Mouse (Mus musculus) common myeloid progenitor, adult 5-6 weeks (primary cell): Measurements from ENCODE around the gene Islr2. TPM values are rescaled to one million over a fixed set of nuclear protein-coding genes. Genes with fewer than 3 reads are reported as not detected.

Experiments
- ATAC-seq: replicated peaks from 2 replicates; pipeline ENCODE4 v1.8.0; 2016; ENCODE audit warnings: low read depth, mild to moderate bottlenecking, moderate TSS enrichment, inconsistent platforms; ENCODE audit not compliant: poor library complexity, severe bottlenecking
- total RNA-seq: library from RNA; stranded (forward); fragments of 200-1000, 187-1606 nt; gene quantifications from 2 replicates; pipeline ENCODE4 v1.2.3, GENCODE M21; 2017

The Islr2 gene
- total RNA-seq, 1 experiment from 2014 or later = not detected

DNA sequence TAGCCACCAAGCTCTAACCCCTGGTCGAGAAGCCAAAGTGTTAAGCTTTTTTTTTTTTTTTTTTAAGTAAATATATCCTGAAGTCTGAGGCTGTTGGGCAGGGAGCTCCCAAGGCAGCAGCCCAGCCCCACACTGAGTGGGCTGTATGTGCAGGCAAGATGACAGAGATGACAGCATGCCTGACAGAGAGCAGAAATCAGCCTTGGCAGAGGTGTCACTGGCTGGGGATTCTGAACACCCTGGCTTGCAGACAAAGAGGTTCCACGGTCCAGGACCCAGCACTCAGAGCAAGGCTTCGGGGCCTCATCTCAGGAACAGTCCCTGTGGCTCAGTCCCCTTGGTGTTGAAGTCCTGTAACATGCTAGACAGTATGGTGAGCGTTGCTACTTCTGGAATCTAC is 44.3 kb downstream of the Islr2 start:
- ATAC-seq = no peak

GRCm38 (mm10) chr9:58158541-58159311 is 45.4 kb downstream of the Islr2 start:
- no peak for ATAC-seq

DNA sequence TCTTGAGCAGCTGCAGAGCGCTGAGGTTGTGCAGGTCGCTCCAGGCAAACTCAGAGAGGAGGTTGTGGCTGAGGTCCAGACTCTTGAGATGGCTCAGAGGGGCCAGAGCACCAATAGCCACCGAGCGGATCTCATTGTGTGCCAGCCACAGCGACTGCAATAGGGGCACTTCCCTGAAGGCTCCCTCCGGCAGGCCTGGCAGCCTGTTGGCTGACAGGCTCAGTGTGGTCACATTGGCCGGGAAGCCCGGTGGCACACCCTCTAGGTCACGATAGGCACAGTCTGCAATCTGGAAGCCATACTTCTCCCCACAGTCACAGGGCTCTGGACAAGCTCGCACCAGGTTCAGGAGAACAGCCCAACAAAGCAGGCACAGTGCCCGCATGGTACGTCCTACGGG is 46.3 kb downstream of the Islr2 start:
- no peak for ATAC-seq

DNA sequence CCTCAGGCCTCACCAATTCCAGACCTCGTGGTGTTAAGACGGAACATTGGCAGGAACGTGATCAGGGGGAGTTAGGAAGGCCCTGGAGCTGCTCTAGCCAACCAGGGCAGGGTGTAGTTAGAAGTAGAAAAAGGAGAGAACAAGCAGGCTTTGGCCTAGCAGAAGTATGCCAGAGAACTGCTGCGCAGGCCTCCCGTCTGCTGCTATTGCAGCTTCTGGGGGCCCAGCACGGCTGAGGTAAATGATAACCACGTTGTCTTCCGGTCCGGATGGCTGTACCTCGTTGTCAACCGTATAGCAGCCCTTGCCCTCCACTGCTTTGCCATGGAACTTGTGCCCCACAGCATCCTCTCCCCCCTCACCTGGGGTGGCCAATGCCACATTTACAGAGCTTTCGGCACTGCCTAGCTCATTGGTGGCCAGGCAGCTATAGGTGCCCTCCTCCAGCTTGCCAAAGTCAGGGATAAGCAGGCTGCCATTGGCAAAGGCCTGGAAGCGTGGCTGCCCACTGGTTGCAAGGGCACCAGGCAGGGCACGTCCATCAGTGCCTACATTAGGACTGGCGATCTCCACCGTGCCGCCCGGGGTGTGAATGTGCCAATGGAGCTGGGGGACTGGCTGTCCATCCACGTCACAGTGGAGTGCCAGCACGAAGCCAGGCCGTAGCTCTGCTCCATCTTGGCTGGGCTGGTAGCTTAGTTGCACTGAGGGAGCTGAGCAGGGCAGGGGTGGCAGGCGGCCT is 47.1 kb downstream of the Islr2 start:
- ATAC-seq = no peak

DNA sequence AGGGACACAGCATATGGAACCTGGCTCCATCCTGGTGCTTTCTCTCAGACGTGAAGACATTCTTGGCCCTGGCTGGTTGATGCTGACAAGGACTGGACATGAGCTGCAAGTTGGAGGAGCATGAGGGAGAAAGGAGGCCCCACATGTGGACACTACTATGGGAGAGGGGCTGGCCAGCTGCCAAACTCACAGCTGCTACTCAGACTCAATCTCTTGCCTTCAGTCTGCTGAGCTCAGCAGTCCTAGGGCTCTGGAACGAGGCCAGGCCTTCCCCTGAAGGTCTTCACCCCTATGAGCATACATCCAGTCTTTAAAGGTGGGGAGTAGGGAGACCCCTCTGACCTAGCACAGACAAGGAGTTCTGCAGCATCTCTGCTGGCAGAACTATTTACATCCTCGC is 48.8 kb downstream of the Islr2 start:
- ATAC-seq = no peak

- ATAC-seq = no peak
Observed at GRCm38 (mm10) chr9:58153095-58153494, 51.0 kb downstream of the Islr2 start.

GRCm38 (mm10) chr9:58150733-58151361 is 53.3 kb downstream of the Islr2 start:
- no peak for ATAC-seq

- ATAC-seq = no peak
Observed at GRCm38 (mm10) chr9:58148806-58149205, 55.3 kb downstream of the Islr2 start.

Other genes starting within 250 kb of the Islr2 start
- gene Cyp11a1, start 197.9 kb downstream of the Islr2 start, total RNA-seq = not detected in 2 replicates
- not detected in 2 replicates for gene Stra6, start 140.5 kb downstream of the Islr2 start, total RNA-seq
- gene Ccdc33, start 85.5 kb downstream of the Islr2 start, total RNA-seq = not detected in 2 replicates
- 1.4 TPM in 1 of 2 replicates, not detected in the other for gene Islr, start within 50 bp of the Islr2 start, total RNA-seq
- gene Pml, start 45.5 kb upstream of the Islr2 start, total RNA-seq = 25.7 and 33.8 TPM in 2 replicates
- gene Stoml1, start 48.8 kb upstream of the Islr2 start, total RNA-seq = 3.9 and 9.0 TPM in 2 replicates
- gene Loxl1, start 108.9 kb upstream of the Islr2 start, total RNA-seq = not detected in 2 replicates
- not detected in 2 replicates for gene Tbc1d21, start 166.1 kb upstream of the Islr2 start, total RNA-seq